Mouse (Mus musculus): ENCODE data around the gene Pcp4l1. TPM values are rescaled to one million over a fixed set of nuclear protein-coding genes. Genes with fewer than 3 reads are reported as not detected.

Pcp4l1 gene
- polyA plus RNA-seq, 1 experiment from 2014 or later, result 9.7 TPM

GRCm38 (mm10) chr1:171234126-171234525 lies 38.1 kb upstream of the Pcp4l1 start, which contains the start of gene Fcer1g:
TSS of gene Fcer1g (minus strand) at chr1:171234365.
- WGBS, result 93% methylated on average over 14 of the region's 14 CpGs
- H3K27ac ChIP-seq (ENCODE audit: low read depth, low read length), result no peak within 1 kb of the TSS
- H3K36me3 ChIP-seq (ENCODE audit: control insufficient read depth, insufficient read depth, low read length), result peaks cover 54% of the 10 kb centered on the region
- H3K9me3 ChIP-seq (replicated peaks; ENCODE audit: control insufficient read depth, low read length), result no peaks in the 10 kb centered on the region
- H3K27me3 ChIP-seq (replicated peaks; ENCODE audit: control insufficient read depth, insufficient read depth, low read length), result no peaks in the 10 kb centered on the region
- no peak within 1 kb of the TSS for H3K9ac ChIP-seq (ENCODE audit: low read length)
- H3K4me1 ChIP-seq (ENCODE audit: control insufficient read depth, insufficient read depth, low read length), result no peaks in the 10 kb centered on the region
- ATAC-seq (no peak), DNase-seq (ENCODE audit: low spot score) (no peak)
- H3K4me2 ChIP-seq (ENCODE audit: low read length), result no peak within 1 kb of the TSS
- no peak within 1 kb of the TSS for H3K4me3 ChIP-seq (ENCODE audit: low read depth, low read length)

DNA sequence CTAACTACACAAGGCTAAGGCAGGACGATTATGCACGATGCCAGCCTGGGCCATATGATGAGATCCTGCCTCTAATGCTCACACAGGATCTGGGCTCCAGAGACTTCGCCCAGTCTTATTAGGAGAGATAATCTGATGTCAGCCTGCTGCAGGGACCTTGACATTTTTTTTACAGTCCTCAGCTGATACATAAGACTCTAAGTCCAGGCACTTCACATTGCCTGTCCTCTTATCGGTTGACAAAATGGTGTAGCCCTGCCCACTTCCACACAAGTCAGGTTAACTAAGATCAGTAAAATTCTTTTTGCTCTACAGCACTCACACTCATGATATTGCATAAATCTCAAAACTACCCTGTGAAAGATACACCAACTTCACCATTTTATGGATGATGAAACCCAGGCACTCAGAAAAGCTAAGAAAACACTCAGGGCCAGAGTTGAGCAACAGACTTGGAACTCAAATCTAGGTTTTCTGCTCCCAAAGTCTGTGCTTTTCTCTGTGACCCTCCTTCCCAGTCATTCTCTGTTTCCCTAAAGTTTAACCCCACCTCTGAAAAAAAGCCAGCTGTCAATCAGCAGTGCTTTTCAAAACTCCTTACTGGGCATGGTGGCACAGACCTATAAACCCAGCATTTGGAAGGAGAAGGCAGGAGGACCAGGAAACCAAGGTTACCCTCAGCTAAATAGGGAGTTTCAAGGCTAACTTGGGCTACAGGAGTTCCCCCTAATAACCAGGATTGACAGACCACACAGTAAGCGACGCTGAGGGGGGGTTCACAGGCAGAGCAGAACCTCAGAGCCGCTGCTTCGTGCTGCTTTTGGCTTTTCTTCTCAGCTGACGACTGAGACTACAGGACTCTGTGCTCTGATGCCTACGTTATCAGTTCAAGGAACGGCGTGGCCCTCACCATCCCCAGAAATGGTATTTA lies 37.0 kb upstream of the Pcp4l1 start:
- Histone ChIP-seq H3K27ac (ENCODE audit: low read depth, low read length) (no peak overlapping the region), H3K9ac (ENCODE audit: low read length) (no peak overlapping the region), H3K36me3 (ENCODE audit: control insufficient read depth, insufficient read depth, low read length) (peaks cover 43% of the 10 kb centered on the region), H3K4me2 (ENCODE audit: low read length) (no peak overlapping the region), H3K9me3 (replicated peaks; ENCODE audit: control insufficient read depth, low read length) (no peaks in the 10 kb centered on the region), H3K4me3 (ENCODE audit: low read depth, low read length) (no peak overlapping the region), H3K27me3 (replicated peaks; ENCODE audit: control insufficient read depth, insufficient read depth, low read length) (no peaks in the 10 kb centered on the region), H3K4me1 (ENCODE audit: control insufficient read depth, insufficient read depth, low read length) (no peaks in the 10 kb centered on the region)
- DNase-seq (ENCODE audit: low spot score) (no peak), ATAC-seq (no peak)
- 86% methylated on average over 12 of the region's 12 CpGs for WGBS

DNA sequence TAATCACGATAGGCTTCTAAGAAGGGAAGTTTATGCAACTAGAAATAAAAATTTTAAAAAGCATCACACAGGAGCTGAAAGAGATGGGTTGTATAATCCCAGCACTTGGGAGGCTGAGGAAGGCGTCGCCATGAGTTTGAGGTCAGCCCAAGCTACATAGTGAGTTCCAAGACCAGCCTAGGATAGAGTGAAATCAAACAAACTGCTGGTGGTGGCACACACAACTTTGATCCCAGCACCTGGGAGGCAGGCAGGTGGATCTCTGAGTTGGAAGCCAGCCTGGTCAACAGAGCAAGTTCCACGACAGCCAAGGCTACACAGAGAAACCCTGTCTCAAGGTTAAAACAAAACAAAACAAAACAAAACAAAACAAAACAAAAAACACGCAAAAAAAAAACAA lies 36.3 kb upstream of the Pcp4l1 start:
- H3K9ac ChIP-seq (ENCODE audit: low read length), result no peak overlapping the region

GRCm38 (mm10) chr1:171231844-171232243 lies 35.8 kb upstream of the Pcp4l1 start:
- 81% methylated on average over 4 of the region's 4 CpGs for WGBS
- Histone ChIP-seq H3K9ac (ENCODE audit: low read length) (no peak overlapping the region), H3K27ac (ENCODE audit: low read depth, low read length) (no peak overlapping the region)

More for the DNA sequence above, 36.3 kb upstream of the Pcp4l1 start:
- Histone ChIP-seq H3K27me3 (replicated peaks; ENCODE audit: control insufficient read depth, insufficient read depth, low read length) (no peaks in the 10 kb centered on the region), H3K36me3 (ENCODE audit: control insufficient read depth, insufficient read depth, low read length) (peaks cover 36% of the 10 kb centered on the region), H3K4me3 (ENCODE audit: low read depth, low read length) (no peak overlapping the region), H3K27ac (ENCODE audit: low read depth, low read length) (no peak overlapping the region), H3K9me3 (replicated peaks; ENCODE audit: control insufficient read depth, low read length) (no peaks in the 10 kb centered on the region), H3K4me1 (ENCODE audit: control insufficient read depth, insufficient read depth, low read length) (no peaks in the 10 kb centered on the region), H3K4me2 (ENCODE audit: low read length) (no peak overlapping the region)
- DNase-seq (ENCODE audit: low spot score) (no peak), ATAC-seq (no peak)
- WGBS, result 93% methylated on average over 5 of the region's 5 CpGs

GRCm38 (mm10) chr1:171230215-171230614 lies 34.1 kb upstream of the Pcp4l1 start:
- Histone ChIP-seq H3K36me3 (ENCODE audit: control insufficient read depth, insufficient read depth, low read length) (peaks cover 17% of the 10 kb centered on the region), H3K4me3 (ENCODE audit: low read depth, low read length) (no peak overlapping the region), H3K9me3 (replicated peaks; ENCODE audit: control insufficient read depth, low read length) (no peaks in the 10 kb centered on the region), H3K4me2 (ENCODE audit: low read length) (no peak overlapping the region), H3K4me1 (ENCODE audit: control insufficient read depth, insufficient read depth, low read length) (no peaks in the 10 kb centered on the region), H3K9ac (ENCODE audit: low read length) (no peak overlapping the region), H3K27me3 (replicated peaks; ENCODE audit: control insufficient read depth, insufficient read depth, low read length) (no peaks in the 10 kb centered on the region), H3K27ac (ENCODE audit: low read depth, low read length) (no peak overlapping the region)
- no peak for DNase-seq (ENCODE audit: low spot score)
- WGBS, result 32% methylated on average over 3 of the region's 3 CpGs
- ATAC-seq, result no peak

More at GRCm38 (mm10) chr1:171231844-171232243, 35.8 kb upstream of the Pcp4l1 start:
- Histone ChIP-seq H3K4me3 (ENCODE audit: low read depth, low read length) (no peak overlapping the region), H3K4me2 (ENCODE audit: low read length) (no peak overlapping the region), H3K9me3 (replicated peaks; ENCODE audit: control insufficient read depth, low read length) (no peaks in the 10 kb centered on the region), H3K27me3 (replicated peaks; ENCODE audit: control insufficient read depth, insufficient read depth, low read length) (no peaks in the 10 kb centered on the region), H3K36me3 (ENCODE audit: control insufficient read depth, insufficient read depth, low read length) (peaks cover 31% of the 10 kb centered on the region), H3K4me1 (ENCODE audit: control insufficient read depth, insufficient read depth, low read length) (no peaks in the 10 kb centered on the region)
- ATAC-seq, result no peak
- DNase-seq (ENCODE audit: low spot score), result no peak

DNA sequence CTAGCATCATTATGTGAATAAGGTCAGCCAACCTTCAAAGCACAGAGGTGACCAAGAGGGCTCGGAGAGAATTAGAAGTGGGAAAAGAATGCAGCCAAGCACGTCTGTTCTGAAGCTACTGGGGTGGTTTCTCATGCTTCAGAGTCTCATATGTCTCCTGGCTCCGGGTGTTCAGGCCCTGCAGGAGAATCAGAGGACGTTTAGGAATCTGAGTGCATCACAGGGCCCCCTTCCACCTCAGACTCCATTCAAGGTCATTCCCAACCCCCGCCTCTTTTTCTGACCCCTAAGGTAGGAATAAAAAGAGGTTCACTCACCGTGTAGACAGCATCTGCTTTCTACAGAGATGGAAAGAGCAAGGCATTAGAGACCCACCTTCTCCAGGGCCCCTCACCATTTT lies 33.7 kb upstream of the Pcp4l1 start:
- Histone ChIP-seq H3K9ac (ENCODE audit: low read length) (no peak overlapping the region), H3K9me3 (replicated peaks; ENCODE audit: control insufficient read depth, low read length) (no peaks in the 10 kb centered on the region), H3K4me3 (ENCODE audit: low read depth, low read length) (no peak overlapping the region), H3K27ac (ENCODE audit: low read depth, low read length) (no peak overlapping the region), H3K36me3 (ENCODE audit: control insufficient read depth, insufficient read depth, low read length) (peaks cover 13% of the 10 kb centered on the region), H3K4me2 (ENCODE audit: low read length) (no peak overlapping the region), H3K27me3 (replicated peaks; ENCODE audit: control insufficient read depth, insufficient read depth, low read length) (no peaks in the 10 kb centered on the region), H3K4me1 (ENCODE audit: control insufficient read depth, insufficient read depth, low read length) (no peaks in the 10 kb centered on the region)
- ATAC-seq (no peak), DNase-seq (ENCODE audit: low spot score) (no peak)
- 39% methylated on average over 6 of the region's 6 CpGs for WGBS

DNA sequence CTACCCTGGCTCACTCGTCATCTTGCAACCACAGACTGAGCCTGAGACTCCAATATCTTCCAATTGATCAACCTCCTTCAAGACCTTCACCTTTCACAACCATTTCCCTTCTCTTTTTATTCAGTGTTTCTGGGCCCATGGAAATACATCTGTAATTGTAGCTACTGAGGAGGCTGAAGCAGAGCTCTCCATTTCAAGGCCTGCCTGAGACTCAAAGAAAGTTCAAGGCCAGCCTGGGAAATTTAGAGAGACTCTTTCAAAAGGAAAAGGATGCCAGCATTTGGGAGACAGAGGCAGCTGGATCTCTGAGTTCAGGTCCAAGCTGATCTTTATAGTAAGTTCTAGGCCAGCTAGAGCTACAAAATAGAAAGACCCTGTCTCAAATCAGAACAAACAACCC lies 31.8 kb upstream of the Pcp4l1 start:
- WGBS, result 78% methylated on average over 1 of the region's 1 CpGs

GRCm38 (mm10) chr1:171226780-171227179 lies 30.7 kb upstream of the Pcp4l1 start:
- H3K27ac ChIP-seq (ENCODE audit: low read depth, low read length), result no peak overlapping the region
- no peak for ATAC-seq
- no peak for DNase-seq (ENCODE audit: low spot score)
- no peaks in the 10 kb centered on the region for H3K27me3 ChIP-seq (replicated peaks; ENCODE audit: control insufficient read depth, insufficient read depth, low read length)
- H3K9ac ChIP-seq (ENCODE audit: low read length), result no peak overlapping the region
- H3K4me2 ChIP-seq (ENCODE audit: low read length), result no peak overlapping the region
- no peaks in the 10 kb centered on the region for H3K9me3 ChIP-seq (replicated peaks; ENCODE audit: control insufficient read depth, low read length)
- H3K4me1 ChIP-seq (ENCODE audit: control insufficient read depth, insufficient read depth, low read length), result peaks cover under 1% of the 10 kb centered on the region; the same call in 1 of the 2 replicates
- no peaks in the 10 kb centered on the region for H3K36me3 ChIP-seq (ENCODE audit: control insufficient read depth, insufficient read depth, low read length)
- H3K4me3 ChIP-seq (ENCODE audit: low read depth, low read length), result no peak overlapping the region
- 35% methylated on average over 4 of the region's 4 CpGs for WGBS

More for the DNA sequence above, 31.8 kb upstream of the Pcp4l1 start:
- Histone ChIP-seq H3K4me3 (ENCODE audit: low read depth, low read length) (no peak overlapping the region), H3K4me1 (ENCODE audit: control insufficient read depth, insufficient read depth, low read length) (no peaks in the 10 kb centered on the region), H3K9ac (ENCODE audit: low read length) (no peak overlapping the region), H3K27ac (ENCODE audit: low read depth, low read length) (no peak overlapping the region), H3K27me3 (replicated peaks; ENCODE audit: control insufficient read depth, insufficient read depth, low read length) (no peaks in the 10 kb centered on the region), H3K36me3 (ENCODE audit: control insufficient read depth, insufficient read depth, low read length) (no peaks in the 10 kb centered on the region), H3K9me3 (replicated peaks; ENCODE audit: control insufficient read depth, low read length) (no peaks in the 10 kb centered on the region), H3K4me2 (ENCODE audit: low read length) (no peak overlapping the region)
- DNase-seq (ENCODE audit: low spot score) (no peak), ATAC-seq (no peak)

GRCm38 (mm10) chr1:171224857-171225256 lies 28.8 kb upstream of the Pcp4l1 start, which contains the start of gene Apoa2:
TSS of gene Apoa2 (plus strand) at chr1:171225054.
- Histone ChIP-seq H3K4me3 (ENCODE audit: low read depth, low read length) (no peak within 1 kb of the TSS), H3K36me3 (ENCODE audit: control insufficient read depth, insufficient read depth, low read length) (peaks cover 6% of the 10 kb centered on the region; the same call in 1 of the 2 replicates), H3K4me2 (ENCODE audit: low read length) (no peak within 1 kb of the TSS), H3K27ac (ENCODE audit: low read depth, low read length) (no peak within 1 kb of the TSS), H3K4me1 (ENCODE audit: control insufficient read depth, insufficient read depth, low read length) (peaks cover 6% of the 10 kb centered on the region), H3K9me3 (replicated peaks; ENCODE audit: control insufficient read depth, low read length) (no peaks in the 10 kb centered on the region), H3K27me3 (replicated peaks; ENCODE audit: control insufficient read depth, insufficient read depth, low read length) (no peaks in the 10 kb centered on the region), H3K9ac (ENCODE audit: low read length) (no peak within 1 kb of the TSS)
- DNase-seq (ENCODE audit: low spot score), result no peak
- WGBS, result 77% methylated on average over 5 of the region's 5 CpGs
- no peak for ATAC-seq

All from forebrain, embryonic 14.5 days (tissue).